Mouse (Mus musculus) MN1 (cell line): ENCODE results near the gene Pm20d1.

Source experiments
- DNase-seq: peaks from one replicate; pipeline ENCODE4 v3.0.0-alpha.2; 2016; ENCODE audit warnings: low spot score

The Pm20d1 gene

GRCm38 (mm10) chr1:131797202-131797909, at the start of gene Pm20d1:
Gene Pm20d1, plus strand, starts transcription at chr1:131797381.
- no peak for DNase-seq

DNA sequence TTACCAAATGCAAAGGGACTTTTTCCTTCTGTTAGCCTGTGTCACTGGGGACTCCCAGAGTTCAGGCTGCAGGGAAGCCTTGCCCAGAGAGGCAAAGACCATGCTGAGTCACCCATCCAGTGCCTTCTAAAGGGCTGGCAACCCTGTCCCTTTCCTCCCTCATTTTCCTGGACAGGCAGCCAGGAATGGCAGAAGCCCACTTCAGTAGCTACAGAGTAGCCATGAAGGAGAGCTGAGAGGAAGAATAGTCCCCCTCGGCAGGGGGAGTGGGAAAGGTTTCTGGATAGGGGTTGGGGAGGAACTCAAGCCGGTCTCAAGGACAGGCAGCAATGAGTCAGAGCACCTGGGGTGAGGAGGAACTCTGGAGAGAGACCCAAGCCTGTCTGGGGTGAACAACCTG, 49.4 kb upstream of the Pm20d1 start:
- no peak for DNase-seq

DNA sequence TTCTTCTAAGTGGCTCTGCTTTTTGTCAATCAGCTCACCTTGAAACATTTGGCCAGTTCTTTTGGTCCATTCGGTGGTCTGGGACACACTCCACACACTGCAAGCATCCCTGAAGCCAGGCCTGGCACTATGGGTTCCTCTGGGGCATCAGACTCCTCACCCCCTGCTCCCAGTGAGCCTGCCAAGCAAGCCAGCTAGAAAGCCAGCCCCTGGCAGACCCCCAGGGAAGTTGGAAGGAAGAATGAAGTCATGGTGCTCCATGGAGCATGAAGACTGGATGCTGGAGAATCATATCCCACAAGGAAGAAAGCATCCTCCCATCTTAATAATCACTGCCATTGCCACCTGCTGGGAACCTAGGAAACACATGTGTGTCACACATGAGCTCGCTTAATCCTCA, 48.5 kb upstream of the Pm20d1 start:
- DNase-seq: no peak

GRCm38 (mm10) chr1:131749706-131750545, 47.3 kb upstream of the Pm20d1 start:
- no peak for DNase-seq

GRCm38 (mm10) chr1:131751181-131751890, 45.8 kb upstream of the Pm20d1 start:
- no peak for DNase-seq

- no peak for DNase-seq
Measured at GRCm38 (mm10) chr1:131751891-131752311, 45.3 kb upstream of the Pm20d1 start.

- no peak for DNase-seq
Measured at GRCm38 (mm10) chr1:131754212-131754829, 42.9 kb upstream of the Pm20d1 start.

DNA sequence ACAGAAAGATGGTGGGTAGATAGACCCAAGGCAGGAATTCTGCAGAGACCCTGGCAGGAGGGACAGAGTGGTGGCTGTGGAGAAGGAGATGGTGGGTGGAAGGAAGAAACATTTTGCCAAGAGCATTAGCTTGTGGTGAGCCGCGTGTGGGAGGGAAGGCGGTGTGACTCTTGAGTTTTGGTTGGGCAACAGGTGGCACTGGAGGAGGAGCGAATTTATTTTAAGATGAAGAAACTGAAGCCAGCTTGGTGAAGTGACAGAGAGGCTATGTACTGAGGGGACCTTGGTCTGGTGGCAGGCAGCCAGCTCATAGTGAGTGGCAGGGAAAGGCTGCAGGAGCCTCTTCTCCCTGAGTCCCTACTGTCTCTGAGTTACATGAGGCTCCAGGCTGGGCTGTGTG, 42.3 kb upstream of the Pm20d1 start:
- no peak for DNase-seq

GRCm38 (mm10) chr1:131757211-131757610, 40.0 kb upstream of the Pm20d1 start:
- DNase-seq: no peak

DNA sequence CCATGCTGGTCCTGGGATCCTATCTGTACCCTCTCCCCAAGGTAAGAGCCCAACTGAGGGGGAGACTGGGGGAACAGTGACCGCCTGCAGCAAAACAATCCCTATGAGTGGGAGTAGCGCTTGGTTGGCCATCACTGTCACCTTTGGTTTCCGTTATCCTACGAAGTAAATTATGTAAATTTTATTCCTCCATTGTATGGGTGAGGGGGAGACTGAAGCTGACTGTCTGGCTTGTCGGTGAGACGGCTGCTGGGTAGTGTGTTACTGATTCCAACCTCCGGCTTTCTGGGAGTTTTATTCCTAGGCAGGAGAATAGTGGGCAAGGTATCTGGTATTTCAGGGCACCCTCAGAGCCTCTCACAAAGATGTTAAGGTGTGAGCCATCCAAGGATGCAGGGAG, 38.4 kb upstream of the Pm20d1 start:
- no peak for DNase-seq

DNA sequence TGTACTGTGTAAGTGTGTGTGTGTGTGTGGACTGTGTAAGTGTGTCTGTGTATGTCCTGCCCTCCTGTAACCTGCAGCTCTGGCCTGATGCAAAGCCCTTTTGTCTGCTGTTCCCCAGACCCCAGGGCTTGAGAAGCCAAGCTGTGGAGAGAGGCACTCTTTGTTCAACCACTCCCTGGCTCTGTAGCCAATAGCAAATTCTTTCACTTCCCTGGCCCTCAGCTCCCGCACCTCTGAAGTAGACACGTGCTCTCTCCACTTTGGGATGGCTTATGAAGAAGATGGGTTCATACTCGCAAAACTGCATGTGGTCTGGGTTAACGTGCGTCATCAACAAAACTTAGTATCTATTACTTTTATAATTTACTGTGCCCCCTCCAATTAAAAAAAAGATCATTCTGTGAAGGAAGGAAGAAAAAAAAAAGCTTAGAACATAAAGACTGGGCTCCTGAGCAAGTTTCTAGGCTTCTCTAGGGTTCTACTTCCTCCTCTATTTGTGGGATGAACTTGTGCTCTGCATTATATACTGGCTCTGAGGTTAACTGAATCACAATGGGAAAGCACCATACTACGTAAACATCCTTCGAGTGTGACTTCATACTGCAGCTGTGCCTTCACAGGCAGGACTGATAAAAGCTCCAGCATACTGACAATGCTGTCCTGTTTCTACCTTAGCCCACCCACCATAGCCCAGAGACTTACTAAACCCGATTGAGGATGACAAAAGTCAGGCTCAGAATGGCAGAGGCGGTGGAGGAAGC, 37.3 kb upstream of the Pm20d1 start:
- no peak for DNase-seq

GRCm38 (mm10) chr1:131760428-131760820, 36.8 kb upstream of the Pm20d1 start:
- DNase-seq: no peak

GRCm38 (mm10) chr1:131761079-131761831, 35.9 kb upstream of the Pm20d1 start:
- no peak for DNase-seq

GRCm38 (mm10) chr1:131763683-131764082, 33.5 kb upstream of the Pm20d1 start:
- no peak for DNase-seq

GRCm38 (mm10) chr1:131764581-131765338, 32.4 kb upstream of the Pm20d1 start:
- DNase-seq: no peak

DNA sequence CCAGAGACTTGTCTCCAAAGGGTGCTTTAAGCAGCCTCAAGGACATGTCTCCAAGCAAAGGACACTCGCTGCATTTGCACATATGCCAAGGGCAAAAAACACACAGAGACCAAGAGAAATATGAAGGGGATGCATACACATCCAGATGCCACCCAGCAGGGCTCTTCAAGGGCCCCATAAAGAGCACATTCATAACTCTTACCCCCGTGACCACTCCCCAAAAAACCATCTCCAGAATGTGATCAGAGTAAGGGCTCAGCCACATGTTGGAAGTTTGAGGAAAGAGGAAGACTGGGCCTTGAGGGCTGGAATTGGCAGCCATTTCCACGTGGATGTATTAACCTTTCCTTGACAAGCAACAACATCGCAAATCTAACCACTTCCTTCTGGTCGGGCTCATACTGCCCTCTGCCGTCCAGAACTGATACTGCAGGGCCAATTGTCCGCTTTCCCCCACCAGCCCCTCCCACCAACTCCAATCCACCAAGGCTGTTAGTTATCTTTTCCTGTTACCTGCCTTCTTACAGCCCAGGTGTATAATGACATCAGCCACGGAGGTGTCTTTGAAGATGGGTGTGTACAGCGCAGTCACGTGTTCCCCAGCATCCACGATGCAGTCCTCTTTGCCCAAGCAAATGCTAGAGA, 31.7 kb upstream of the Pm20d1 start:
- peak; percentile 21 for DNase-seq

- DNase-seq: no peak
Measured at GRCm38 (mm10) chr1:131769296-131769695, 27.9 kb upstream of the Pm20d1 start.

DNA sequence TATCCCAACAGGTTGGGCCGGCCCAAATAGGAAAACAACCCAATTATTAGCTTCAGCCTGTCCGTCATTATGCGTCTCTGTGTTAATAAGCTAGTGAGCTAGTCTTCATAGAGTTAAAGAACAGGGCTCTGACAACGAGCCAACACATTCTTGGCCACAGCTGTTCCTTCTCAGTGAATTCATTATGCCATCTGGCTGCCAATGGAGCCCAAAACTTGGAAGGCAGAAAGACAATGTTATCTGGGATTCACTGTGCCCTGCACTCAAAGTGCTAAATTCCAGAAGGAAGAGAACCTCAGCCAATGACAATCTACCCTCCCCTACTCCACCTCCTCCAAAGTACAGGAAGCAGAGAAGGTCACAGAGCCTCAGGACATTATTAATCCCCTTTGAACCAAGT, 26.5 kb upstream of the Pm20d1 start:
- DNase-seq: no peak

- DNase-seq: no peak
Measured at GRCm38 (mm10) chr1:131771440-131771839, 25.7 kb upstream of the Pm20d1 start.

DNA sequence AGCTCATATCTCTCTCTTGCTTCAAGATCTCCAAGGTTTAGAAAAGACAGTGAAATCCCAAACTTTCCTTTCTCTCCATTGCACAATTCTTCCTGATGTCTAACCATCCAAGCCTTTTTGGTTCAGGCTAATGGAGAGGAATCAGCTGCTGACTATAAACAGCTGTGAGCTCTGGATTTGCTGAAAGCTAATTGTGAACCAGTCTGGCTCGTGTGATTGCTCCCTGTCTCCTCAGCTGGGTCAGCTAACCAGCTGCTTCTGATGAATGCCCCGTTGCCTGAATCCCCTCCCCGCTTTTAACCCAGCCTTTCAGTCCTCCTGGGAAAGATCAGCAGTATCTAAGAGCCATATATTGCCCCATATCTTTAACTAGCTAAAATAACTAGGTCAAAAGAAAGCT, 2.6 kb upstream of the Pm20d1 start:
- no peak for DNase-seq
